Comparison of ENCODE assay signal across 9 mouse cellular contexts in genomic region chr10:93051016-93051726, GRCm38 (mm10). TPM values are rescaled to one million over a fixed set of nuclear protein-coding genes. Genes with fewer than 3 reads are reported as not detected.
A peak's percentile ranks its signal among the peaks of the same experiment; 100 is the strongest.
DNase-seq lines count a peak whose midpoint lies in the region; ATAC-seq and TF ChIP-seq lines count a peak whose summit lies in the region.
"Had no signal": no experiment of that assay in that cellular context is flagged by ENCODE, and none has a peak within 500 bp of the region (broad histone marks: within the 10 kb centered on the region; RNA-seq: fewer than 3 reads in every experiment).

No protein-coding gene starts in this region.

- peak; percentile 69; the same call in 1 of the 2 replicates for ATAC-seq in forebrain, embryonic 12.5 days (ENCODE audit: low FRiP score)
- ATAC-seq in heart, embryonic 16.5 days (replicated peaks; ENCODE audit: extremely low read depth, insufficient read depth, low FRiP score) = peak; percentile 37; the same call in 1 of the 2 replicates
- no peak for ATAC-seq in liver, embryonic 14.5 days (ENCODE audit: insufficient read depth)
- ATAC-seq in neural tube, embryonic 11.5 days (ENCODE audit: insufficient read depth, low FRiP score, low TSS enrichment) = no peak

- H3K4me1 ChIP-seq in forebrain, embryonic 12.5 days = no peaks in the 10 kb centered on the region
- H3K4me1 ChIP-seq in heart, embryonic 16.5 days (ENCODE audit: control insufficient read depth, insufficient read depth, low read length) = no peaks in the 10 kb centered on the region
- H3K4me1 ChIP-seq in liver, embryonic 14.5 days (replicated peaks; ENCODE audit: control insufficient read depth in 2 of 2, insufficient read depth in 2 of 2, low read length in 1 of 2) = no peaks in the 10 kb centered on the region
- H3K4me1 ChIP-seq in neural tube, embryonic 11.5 days (ENCODE audit: control insufficient read depth, insufficient read depth, low read length) = no peaks in the 10 kb centered on the region

- H3K27me3 ChIP-seq in forebrain, embryonic 12.5 days = no peaks in the 10 kb centered on the region
- H3K27me3 ChIP-seq in heart, embryonic 16.5 days (ENCODE audit: control insufficient read depth, insufficient read depth, low read length) = no peaks in the 10 kb centered on the region
- H3K27me3 ChIP-seq in liver, embryonic 14.5 days (ENCODE audit: control insufficient read depth, insufficient read depth, low read length) = no peaks in the 10 kb centered on the region
- no peaks in the 10 kb centered on the region for H3K27me3 ChIP-seq in neural tube, embryonic 11.5 days (ENCODE audit: control insufficient read depth, insufficient read depth, low read length)

- no peaks in the 10 kb centered on the region for H3K36me3 ChIP-seq in forebrain, embryonic 12.5 days (replicated peaks)
- H3K36me3 ChIP-seq in heart, embryonic 16.5 days (ENCODE audit: control insufficient read depth, insufficient read depth) = no peaks in the 10 kb centered on the region
- no peaks in the 10 kb centered on the region for H3K36me3 ChIP-seq in liver, embryonic 14.5 days (replicated peaks; ENCODE audit: control insufficient read depth, insufficient read depth, low read depth)
- H3K36me3 ChIP-seq in neural tube, embryonic 11.5 days (ENCODE audit: control insufficient read depth, insufficient read depth, low read length) = no peaks in the 10 kb centered on the region

- no peak overlapping the region for H3K27ac ChIP-seq in forebrain, embryonic 12.5 days
- H3K27ac ChIP-seq in heart, embryonic 16.5 days (ENCODE audit: low read length) = no peak overlapping the region
- H3K27ac ChIP-seq in liver, embryonic 14.5 days = no peak overlapping the region
- H3K27ac ChIP-seq in neural tube, embryonic 11.5 days (ENCODE audit: low read depth, low read length) = no peak overlapping the region

- TF ChIP-seq EP300 in liver, embryonic 14.5 days (IDR thresholded peaks at IDR 0.05; ENCODE audit: low read depth) = no peak

- no peak overlapping the region for H3K9ac ChIP-seq in forebrain, embryonic 12.5 days
- H3K9ac ChIP-seq in heart, embryonic 16.5 days (ENCODE audit: low read length) = peak overlapping the region; percentile 41; the same call in 1 of the 2 replicates
- H3K9ac ChIP-seq in liver, embryonic 14.5 days (replicated peaks) = no peak overlapping the region; the same call in 1 of the 2 replicates
- no peak overlapping the region for H3K9ac ChIP-seq in neural tube, embryonic 11.5 days (ENCODE audit: low read length)

- peak; percentile 76 to 86 for DNase-seq in CD8-positive naive resting alpha-beta T cell, adult 2 months (ENCODE audit: low read depth in 2 of 2, low spot score in 2 of 2)
- DNase-seq in c-Kit-positive CD71-positive TER-119-negative erythroid progenitor cells, embryonic 14.5 days (ENCODE audit: low read depth) = peak; percentile 73
- DNase-seq in kidney, postnatal 25 days = peak; percentile 79 to 85
- peak; percentile 46 to 52 (median 51) for DNase-seq in liver, embryonic 14.5 days (ENCODE audit: low read depth in 3 of 3, low spot score in 3 of 3)
- DNase-seq in neural tube, embryonic 11.5 days (ENCODE audit: low spot score) = peak; percentile 82
- DNase-seq in testis, postnatal 10 days (ENCODE audit: low spot score) = peak; percentile 88

- H3K4me3 ChIP-seq in forebrain, embryonic 12.5 days (replicated peaks) = 0 out of 2 replicates have a peak overlapping the region, but pooled peaks have one; percentile 4
- H3K4me3 ChIP-seq in heart, embryonic 16.5 days (ENCODE audit: low read length) = peak overlapping the region; percentile 18
- no peak overlapping the region; a peak in 1 of 4 replicates for H3K4me3 ChIP-seq in liver, embryonic 14.5 days (ENCODE audit: insufficient read depth in 1 of 2, low read depth in 2 of 2, low read length in 2 of 2)
- no peak overlapping the region for H3K4me3 ChIP-seq in neural tube, embryonic 11.5 days (ENCODE audit: low read depth, low read length)
- H3K4me3 ChIP-seq: erythroblast, embryonic 14.5 days had no signal

- peak overlapping the region; percentile 45 for H3K4me2 ChIP-seq in forebrain, embryonic 12.5 days
- H3K4me2 ChIP-seq in heart, embryonic 16.5 days (ENCODE audit: low read depth, low read length) = peak overlapping the region; percentile 54
- H3K4me2 ChIP-seq in liver, embryonic 14.5 days (ENCODE audit: low read depth) = peak overlapping the region; percentile 46
- H3K4me2 ChIP-seq in neural tube, embryonic 11.5 days (ENCODE audit: low read depth) = peak overlapping the region; percentile 13; the same call in 1 of the 2 replicates

- 36% methylated on average over 13 of the region's 13 CpGs for WGBS in forebrain, embryonic 12.5 days
- WGBS in heart, embryonic 16.5 days = 28% methylated on average over 13 of the region's 13 CpGs
- WGBS in liver, embryonic 14.5 days (ENCODE audit: insufficient replicate concordance) = 27% methylated on average over 13 of the region's 13 CpGs
- WGBS in neural tube, embryonic 11.5 days = 39% methylated on average over 13 of the region's 13 CpGs

- TF ChIP-seq CTCF in liver, embryonic 14.5 days (IDR thresholded peaks at IDR 0.05; ENCODE audit: low read depth) = peak; percentile 75

- H3K9me3 ChIP-seq in forebrain, embryonic 12.5 days = no peaks in the 10 kb centered on the region
- H3K9me3 ChIP-seq in heart, embryonic 16.5 days (replicated peaks; ENCODE audit: control insufficient read depth, low read length) = no peaks in the 10 kb centered on the region
- no peaks in the 10 kb centered on the region for H3K9me3 ChIP-seq in liver, embryonic 14.5 days (ENCODE audit: control insufficient read depth, low read length)
- H3K9me3 ChIP-seq in neural tube, embryonic 11.5 days (ENCODE audit: control insufficient read depth, low read length) = no peaks in the 10 kb centered on the region

RNA-seq across cellular contexts. Expression of gene Cfap54, which starts 30.2 kb away (rescaled TPM):
- 1.3 and 1.5 TPM in 2 replicates for polyA plus RNA-seq in forebrain, embryonic 12.5 days (2016; fragmentation: Nextera tagmentation; extraction: Ambion mirVana)
- polyA plus RNA-seq in heart, embryonic 16.5 days (2015; fragmentation: Nextera tagmentation; extraction: Ambion mirVana) = 0.25 and 0.80 TPM in 2 replicates
- 0.02 and 0.06 TPM in 2 replicates for polyA plus RNA-seq in liver, embryonic 14.5 days (2012; rRNA removed)
- 0.11 TPM in 1 of 2 replicates, not detected in the other for polyA plus RNA-seq in liver, embryonic 14.5 days (2014; fragmentation: Nextera tagmentation; extraction: Ambion mirVana)
- 0.21 and 0.35 TPM in 2 replicates for polyA plus RNA-seq in neural tube, embryonic 11.5 days (2014; fragmentation: Nextera tagmentation; extraction: Ambion mirVana)

Comparison
In these comparisons a context has a peak if more than half of its experiments do, and no peak if none do; other contexts are left out.
1. ATAC-seq: peak in forebrain, embryonic 12.5 days (single experiment) and heart, embryonic 16.5 days (single experiment); none in liver, embryonic 14.5 days (single experiment) and neural tube, embryonic 11.5 days (single experiment).
2. H3K4me3 ChIP-seq: peak in forebrain, embryonic 12.5 days (single experiment) and heart, embryonic 16.5 days (single experiment); none in liver, embryonic 14.5 days (0 of 2) and neural tube, embryonic 11.5 days (single experiment).
3. Peak in every context shown above with its lines, with median percentiles within 50 percentile points of each other: DNase-seq and H3K4me2 ChIP-seq.